Mouse (Mus musculus): ENCODE results near the gene Drd4.

DNA sequence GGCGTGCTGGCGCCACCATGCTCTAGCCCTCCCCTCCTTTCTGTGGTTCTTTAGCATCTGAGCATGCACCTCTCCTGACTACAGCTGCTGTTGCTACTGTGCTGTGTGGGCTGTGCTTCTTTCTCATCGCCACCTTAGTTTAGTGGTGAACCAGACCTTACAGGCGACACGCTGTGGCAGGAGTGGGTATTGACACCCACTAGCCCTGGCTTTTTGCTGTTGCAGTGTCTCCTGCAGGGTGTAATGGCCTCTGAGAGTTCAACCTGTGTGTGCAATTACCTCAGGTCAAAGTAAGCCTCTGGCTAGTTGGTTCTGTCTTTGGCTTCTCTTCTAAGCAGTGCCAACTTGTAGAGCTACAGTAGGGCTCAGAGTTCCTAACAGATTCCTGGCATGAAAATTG lies 24.2 kb downstream of the Drd4 start:
- no peak for TF ChIP-seq CTCF (IDR thresholded peaks at IDR 0.05; ENCODE audit: low read depth, low read length)
- no peak for TF ChIP-seq POLR2A (IDR thresholded peaks at IDR 0.05; ENCODE audit: borderline replicate concordance, low read depth, low read length)

Measured in bone marrow macrophage, adult 2 months (primary cell).